Mouse (Mus musculus): ENCODE data around the gene Tmem170. TPM values are rescaled to one million over a fixed set of nuclear protein-coding genes. Genes with fewer than 3 reads are reported as not detected.

The Tmem170 gene
- polyA plus RNA-seq, 1 experiment from 2014 or later: 9.5 TPM

DNA sequence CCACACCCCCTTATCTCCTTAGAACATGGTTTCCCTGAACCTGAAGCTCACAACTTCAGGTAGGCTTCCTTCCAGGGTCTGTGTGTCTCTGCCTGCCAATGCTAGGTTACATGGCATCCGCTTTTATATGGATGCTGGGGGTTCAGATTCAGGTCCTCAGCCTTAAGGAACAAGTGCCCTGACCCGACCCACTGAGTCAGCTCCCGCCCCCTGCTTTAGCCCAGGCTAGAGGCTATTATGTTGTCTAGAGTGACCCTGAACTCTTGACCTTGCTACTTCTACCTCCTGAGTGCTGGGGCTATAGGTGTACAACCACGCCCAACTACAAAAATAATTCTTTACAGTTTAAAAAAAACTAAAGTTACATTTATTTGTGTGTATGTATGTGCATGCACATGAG, 61.5 kb downstream of the Tmem170 start:
- H3K9ac ChIP-seq (ENCODE audit: low read length): no peak overlapping the region
- H3K4me3 ChIP-seq (replicated peaks; ENCODE audit: low read length): no peak overlapping the region
- no peaks in the 10 kb centered on the region for H3K27me3 ChIP-seq (ENCODE audit: control insufficient read depth, insufficient read depth, low read length)
- no peak for ATAC-seq (ENCODE audit: insufficient read depth, low FRiP score)
- no peaks in the 10 kb centered on the region for H3K9me3 ChIP-seq (replicated peaks; ENCODE audit: control insufficient read depth, low read length)
- no peak overlapping the region for H3K4me2 ChIP-seq (ENCODE audit: low read depth, low read length)
- no peak overlapping the region for H3K27ac ChIP-seq (ENCODE audit: low read length)
- H3K4me1 ChIP-seq (ENCODE audit: control insufficient read depth, insufficient read depth, low read length): no peaks in the 10 kb centered on the region
- H3K36me3 ChIP-seq (ENCODE audit: control insufficient read depth, insufficient read depth, low read length): peaks cover 2% of the 10 kb centered on the region
- WGBS: 88% methylated on average over 4 of the region's 4 CpGs

DNA sequence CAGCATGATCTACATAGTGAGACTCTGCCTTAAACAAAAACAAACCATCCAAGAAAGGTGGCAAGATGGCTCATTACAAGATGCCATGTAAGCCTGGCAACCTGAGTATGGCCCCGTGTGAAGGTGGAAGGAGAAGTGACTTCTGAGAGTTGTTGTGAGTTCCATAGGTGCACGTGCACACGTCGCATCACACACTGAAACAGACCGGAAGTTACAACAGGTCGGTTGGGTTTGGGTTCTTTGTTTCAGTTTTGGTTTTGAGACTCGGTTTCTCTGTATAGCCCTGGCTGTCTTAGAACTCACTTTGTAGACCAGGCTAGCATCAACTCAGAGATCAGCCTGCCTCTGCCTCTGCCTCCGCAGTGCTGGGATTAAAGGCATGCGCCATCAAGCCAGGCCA, 62.7 kb downstream of the Tmem170 start:
- no peak overlapping the region for H3K4me3 ChIP-seq (replicated peaks; ENCODE audit: low read length)
- no peak for ATAC-seq (ENCODE audit: insufficient read depth, low FRiP score)
- no peak overlapping the region for H3K4me2 ChIP-seq (ENCODE audit: low read depth, low read length)
- H3K27me3 ChIP-seq (ENCODE audit: control insufficient read depth, insufficient read depth, low read length): no peaks in the 10 kb centered on the region
- WGBS: 94% methylated on average over 9 of the region's 9 CpGs
- H3K36me3 ChIP-seq (ENCODE audit: control insufficient read depth, insufficient read depth, low read length): no peaks in the 10 kb centered on the region; the same call in 1 of the 2 replicates
- no peaks in the 10 kb centered on the region for H3K4me1 ChIP-seq (ENCODE audit: control insufficient read depth, insufficient read depth, low read length)
- no peaks in the 10 kb centered on the region for H3K9me3 ChIP-seq (replicated peaks; ENCODE audit: control insufficient read depth, low read length)
- no peak overlapping the region for H3K9ac ChIP-seq (ENCODE audit: low read length)
- no peak overlapping the region for H3K27ac ChIP-seq (ENCODE audit: low read length)

Other genes starting within 250 kb of the Tmem170 start
- 2.9 and 3.4 TPM in 2 replicates for gene Ldhd, start 246.4 kb downstream of the Tmem170 start, polyA plus RNA-seq (2015; fragmentation: Nextera tagmentation; extraction: Ambion mirVana)
- gene Zfp1, start 233.3 kb downstream of the Tmem170 start, polyA plus RNA-seq (2015; fragmentation: Nextera tagmentation; extraction: Ambion mirVana): 19.3 TPM in 2 replicates
- 3,395 and 3,754 TPM in 2 replicates for gene Ctrb1, start 185.7 kb downstream of the Tmem170 start, polyA plus RNA-seq (2015; fragmentation: Nextera tagmentation; extraction: Ambion mirVana)
- gene Bcar1, start 132.9 kb downstream of the Tmem170 start, polyA plus RNA-seq (2015; fragmentation: Nextera tagmentation; extraction: Ambion mirVana): 38.5 and 44.6 TPM in 2 replicates
- 179 and 197 TPM in 2 replicates for gene Cfdp1, start 22.5 kb downstream of the Tmem170 start, polyA plus RNA-seq (2015; fragmentation: Nextera tagmentation; extraction: Ambion mirVana)
- gene Chst5, start 33.7 kb upstream of the Tmem170 start, polyA plus RNA-seq (2015; fragmentation: Nextera tagmentation; extraction: Ambion mirVana): 1.3 and 1.6 TPM in 2 replicates
- gene Tmem231, start 57.1 kb upstream of the Tmem170 start, polyA plus RNA-seq (2015; fragmentation: Nextera tagmentation; extraction: Ambion mirVana): 12.9 and 13.0 TPM in 2 replicates
- gene Gabarapl2, start 64.0 kb upstream of the Tmem170 start, polyA plus RNA-seq (2015; fragmentation: Nextera tagmentation; extraction: Ambion mirVana): 186 and 199 TPM in 2 replicates
- gene Adat1, start 115.6 kb upstream of the Tmem170 start, polyA plus RNA-seq (2015; fragmentation: Nextera tagmentation; extraction: Ambion mirVana): 7.5 and 8.3 TPM in 2 replicates
- 173 and 181 TPM in 2 replicates for gene Kars, start 134.6 kb upstream of the Tmem170 start, polyA plus RNA-seq (2015; fragmentation: Nextera tagmentation; extraction: Ambion mirVana)
- 20.4 and 20.5 TPM in 2 replicates for gene Terf2ip, start 134.6 kb upstream of the Tmem170 start, polyA plus RNA-seq (2015; fragmentation: Nextera tagmentation; extraction: Ambion mirVana)
- gene Gm6793, start 138.3 kb upstream of the Tmem170 start, polyA plus RNA-seq (2015; fragmentation: Nextera tagmentation; extraction: Ambion mirVana): 0.50 and 0.57 TPM in 2 replicates